Mouse (Mus musculus): ENCODE results near the gene Tnfrsf9. TPM values are rescaled to one million over a fixed set of nuclear protein-coding genes. Genes with fewer than 3 reads are reported as not detected.

Gene Tnfrsf9
- total and polyA plus RNA-seq, 3 experiments = 0.14 TPM; not detected in 2

- no peaks in the 10 kb centered on the region for H3K36me3 ChIP-seq (ENCODE audit: control insufficient read depth in 1 of 2, insufficient read depth in 2 of 2, low read length in 2 of 2)
Observed at GRCm38 (mm10) chr4:150882632-150883031, 31.7 kb upstream of the Tnfrsf9 start.

GRCm38 (mm10) chr4:150887903-150888302 is 26.5 kb upstream of the Tnfrsf9 start:
- Histone ChIP-seq H3K9ac (ENCODE audit: control insufficient read depth, low read depth, low read length, poor library complexity, severe bottlenecking) (no peak overlapping the region), H3K27ac (ENCODE audit: control insufficient read depth, low read depth, low read length) (no peak overlapping the region), H3K79me2 (ENCODE audit: control insufficient read depth, insufficient read depth, low read length, poor library complexity) (no peaks in the 10 kb centered on the region), H3K4me3 (ENCODE audit: control insufficient read depth in 1 of 2, insufficient read depth in 1 of 2, low read depth in 2 of 2, low read length in 2 of 2) (no peak overlapping the region), H3K36me3 (ENCODE audit: control insufficient read depth in 1 of 2, insufficient read depth in 2 of 2, low read length in 2 of 2) (no peaks in the 10 kb centered on the region), H3K9me3 (replicated peaks; ENCODE audit: insufficient read depth, low read length) (no peaks in the 10 kb centered on the region), H3K4me1 (ENCODE audit: control insufficient read depth in 1 of 2, insufficient read depth in 2 of 2, low read length in 2 of 2) (no peaks in the 10 kb centered on the region), H3K27me3 (ENCODE audit: control insufficient read depth in 1 of 2, insufficient read depth in 2 of 2, low read length in 2 of 2) (no peaks in the 10 kb centered on the region)
- TF ChIP-seq MAZ (IDR thresholded peaks at IDR 0.05; ENCODE audit: low read depth, low read length) = no peak
- no peak for DNase-seq (ENCODE audit: low read depth, low spot score)

More at GRCm38 (mm10) chr4:150882632-150883031, 31.7 kb upstream of the Tnfrsf9 start:
- TF ChIP-seq SIN3A (IDR thresholded peaks at IDR 0.05; ENCODE audit: low read length) = no peak
- no peak for TF ChIP-seq JUND (IDR thresholded peaks at IDR 0.05; ENCODE audit: low read depth, low read length)
- TF ChIP-seq TAL1 (IDR thresholded peaks at IDR 0.05; ENCODE audit: low read length) = no peak
- TF ChIP-seq ZMIZ1 (IDR thresholded peaks at IDR 0.05; ENCODE audit: low read depth, low read length) = no peak
- TF ChIP-seq KAT2A (conservative IDR thresholded peaks at IDR 0.05; ENCODE audit: low read depth, low read length) = no peak
- TF ChIP-seq MEF2A (IDR thresholded peaks at IDR 0.05; ENCODE audit: extremely low read depth, insufficient replicate concordance, low read depth, low read length, poor library complexity, severe bottlenecking) = no peak
- no peak for TF ChIP-seq CHD1 (IDR thresholded peaks at IDR 0.05; ENCODE audit: low read depth, low read length)
- no peak for TF ChIP-seq POLR2AphosphoS5 (IDR thresholded peaks at IDR 0.05; ENCODE audit: borderline replicate concordance, low read depth, low read length)
- TF ChIP-seq TCF12 (IDR thresholded peaks at IDR 0.05; ENCODE audit: low read depth, low read length) = no peak
- no peak for TF ChIP-seq UBTF (IDR thresholded peaks at IDR 0.05; ENCODE audit: borderline replicate concordance, insufficient read depth, low read depth, low read length)
- no peak for TF ChIP-seq MAFK (IDR thresholded peaks at IDR 0.05; ENCODE audit: borderline replicate concordance, low read depth, low read length)
- TF ChIP-seq ZKSCAN1 (IDR thresholded peaks at IDR 0.05; ENCODE audit: low read depth, low read length) = no peak
- no peak for TF ChIP-seq USF2 (IDR thresholded peaks at IDR 0.05; ENCODE audit: borderline replicate concordance in 1 of 2, insufficient read depth in 1 of 2, low read depth in 1 of 2, low read length in 2 of 2)
- no peak for TF ChIP-seq NELFE (IDR thresholded peaks at IDR 0.05; ENCODE audit: low read depth, low read length)
- TF ChIP-seq USF1 (IDR thresholded peaks at IDR 0.05; ENCODE audit: low read depth, low read length) = no peak
- H3K9me3 ChIP-seq (replicated peaks; ENCODE audit: insufficient read depth, low read length) = no peaks in the 10 kb centered on the region
- DNase-seq (ENCODE audit: low read depth, low spot score) = peak; percentile 41
- H3K4me1 ChIP-seq (ENCODE audit: control insufficient read depth in 1 of 2, insufficient read depth in 2 of 2, low read length in 2 of 2) = no peaks in the 10 kb centered on the region
- H3K27me3 ChIP-seq (ENCODE audit: control insufficient read depth in 1 of 2, insufficient read depth in 2 of 2, low read length in 2 of 2) = no peaks in the 10 kb centered on the region
- no peaks in the 10 kb centered on the region for H3K79me2 ChIP-seq (ENCODE audit: control insufficient read depth, insufficient read depth, low read length, poor library complexity)
- H3K9ac ChIP-seq (ENCODE audit: control insufficient read depth, low read depth, low read length, poor library complexity, severe bottlenecking) = no peak overlapping the region
- H3K27ac ChIP-seq (ENCODE audit: control insufficient read depth, low read depth, low read length) = no peak overlapping the region
- H3K4me3 ChIP-seq (ENCODE audit: control insufficient read depth in 1 of 2, insufficient read depth in 1 of 2, low read depth in 2 of 2, low read length in 2 of 2) = no peak overlapping the region
